Comparison of ENCODE assay signal across 8 mouse cellular contexts in genomic region chr17:35824402-35824801, GRCm38 (mm10). TPM values are rescaled to one million over a fixed set of nuclear protein-coding genes. Genes with fewer than 3 reads are reported as not detected.
DNase-seq lines count a peak whose midpoint lies in the region; ATAC-seq and TF ChIP-seq lines count a peak whose summit lies in the region.

No protein-coding gene starts in this region.

- no peaks in the 10 kb centered on the region for H3K9me3 ChIP-seq in neural tube, embryonic 13.5 days

- no peak overlapping the region for H3K27ac ChIP-seq in thymus, adult 2 months (ENCODE audit: control insufficient read depth, insufficient read depth, low read length)
- H3K27ac ChIP-seq in neural tube, embryonic 13.5 days (replicated peaks), result no peak overlapping the region

- peak overlapping the region; percentile 88 for H3K4me2 ChIP-seq in neural tube, embryonic 13.5 days

- peaks cover 32% of the 10 kb centered on the region for H3K4me1 ChIP-seq in thymus, adult 2 months (replicated peaks; ENCODE audit: control insufficient read depth, insufficient read depth, low read length)
- H3K4me1 ChIP-seq in neural tube, embryonic 13.5 days (replicated peaks), result peaks cover 35% of the 10 kb centered on the region

- peaks cover 8% of the 10 kb centered on the region; the same call in 1 of the 2 replicates for H3K27me3 ChIP-seq in thymus, adult 2 months (ENCODE audit: control insufficient read depth, insufficient read depth, low read length)
- peaks cover 15% of the 10 kb centered on the region for H3K27me3 ChIP-seq in neural tube, embryonic 13.5 days

- DNase-seq in cerebellum, adult 9-11 months, result peak; percentile 55
- DNase-seq in cerebellum, postnatal 4 days (ENCODE audit: low spot score in 2 of 2), result no peak
- DNase-seq in thymus, adult 2 months, result peak; percentile 18
- DNase-seq in thymus, postnatal 0 days (ENCODE audit: low spot score), result no peak
- peak; percentile 51 to 56 for DNase-seq in kidney, postnatal 4 days
- no peak for DNase-seq in layer of hippocampus, postnatal 14 days (ENCODE audit: low spot score in 2 of 2)
- DNase-seq in left cerebral cortex, postnatal 25 days (ENCODE audit: low spot score in 2 of 2), result no peak

- no peak for ATAC-seq in neural tube, embryonic 13.5 days (ENCODE audit: low read depth)

- intact Hi-C loops in left cerebral cortex, postnatal 25 days (cut with DNase I), result no loop called here

- H3K36me3 ChIP-seq in thymus, adult 2 months (ENCODE audit: control insufficient read depth, insufficient read depth, low read length), result no peaks in the 10 kb centered on the region
- peaks cover 42% of the 10 kb centered on the region for H3K36me3 ChIP-seq in neural tube, embryonic 13.5 days

- 84% methylated on average over 7 of the region's 7 CpGs for WGBS in thymus, adult 2 months
- 61% methylated on average over 7 of the region's 7 CpGs for WGBS in neural tube, embryonic 13.5 days

- no peak for TF ChIP-seq POLR2A in thymus, adult 2 months (IDR thresholded peaks at IDR 0.05; ENCODE audit: control insufficient read depth, extremely low read depth, insufficient read depth, low read length, poor library complexity)

- no peak overlapping the region for H3K4me3 ChIP-seq in thymus, adult 2 months (ENCODE audit: control insufficient read depth, insufficient read depth, low read length)
- peak overlapping the region; percentile 65 for H3K4me3 ChIP-seq in neural tube, embryonic 13.5 days

- TF ChIP-seq CTCF in thymus, adult 2 months (IDR thresholded peaks at IDR 0.05; ENCODE audit: borderline replicate concordance, control insufficient read depth, extremely low read depth, insufficient read depth, low read length, poor library complexity), result no peak

- H3K9ac ChIP-seq in neural tube, embryonic 13.5 days, result peak overlapping the region; percentile 80

RNA-seq across cellular contexts. Expression of gene Flot1, which starts 1.4 kb away (rescaled TPM):
- 62.4 and 70.4 TPM in 2 replicates for polyA plus RNA-seq in thymus, adult 2 months (2012; rRNA removed)
- polyA plus RNA-seq in thymus, postnatal 0 days (2015; fragmentation: Nextera tagmentation; extraction: Ambion mirVana), result 88.3 and 93.1 TPM in 2 replicates
- polyA plus RNA-seq in neural tube, embryonic 13.5 days (2015; fragmentation: Nextera tagmentation; extraction: Ambion mirVana), result 93.6 and 96.5 TPM in 2 replicates
- total RNA-seq in layer of hippocampus, postnatal 14 days (2021), result 100 to 1,000 TPM; 139 to 147 TPM
- 100 to 1,000 TPM; 120 to 137 TPM for total RNA-seq in left cerebral cortex, postnatal 25 days (2021)

RNA-seq across cellular contexts. Expression of gene Ier3, which starts 2.9 kb away (rescaled TPM):
- polyA plus RNA-seq in thymus, adult 2 months (2012; rRNA removed), result 6.2 and 6.4 TPM in 2 replicates
- 18.1 and 19.0 TPM in 2 replicates for polyA plus RNA-seq in thymus, postnatal 0 days (2015; fragmentation: Nextera tagmentation; extraction: Ambion mirVana)
- polyA plus RNA-seq in neural tube, embryonic 13.5 days (2015; fragmentation: Nextera tagmentation; extraction: Ambion mirVana), result 11.2 and 11.6 TPM in 2 replicates
- 1 to 10 TPM; 3.8 to 4.2 TPM for total RNA-seq in layer of hippocampus, postnatal 14 days (2021)
- total RNA-seq in left cerebral cortex, postnatal 25 days (2021), result 10 to 100 TPM; 11.2 to 12.5 TPM

RNA-seq across cellular contexts. Expression of gene Tubb5, which starts 13.7 kb away (rescaled TPM):
- 1,522 and 2,049 TPM in 2 replicates for polyA plus RNA-seq in thymus, adult 2 months (2012; rRNA removed)
- polyA plus RNA-seq in thymus, postnatal 0 days (2015; fragmentation: Nextera tagmentation; extraction: Ambion mirVana), result 942 and 997 TPM in 2 replicates
- polyA plus RNA-seq in neural tube, embryonic 13.5 days (2015; fragmentation: Nextera tagmentation; extraction: Ambion mirVana), result 1,686 and 1,692 TPM in 2 replicates
- 100 to 1,000 TPM; 615 to 684 TPM for total RNA-seq in layer of hippocampus, postnatal 14 days (2021)
- 100 to 1,000 TPM; 492 to 522 TPM for total RNA-seq in left cerebral cortex, postnatal 25 days (2021)

RNA-seq across cellular contexts. Expression of gene Mdc1, which starts 16.9 kb away (rescaled TPM):
- polyA plus RNA-seq in thymus, adult 2 months (2012; rRNA removed), result 17.4 and 22.4 TPM in 2 replicates
- 6.7 TPM in 2 replicates for polyA plus RNA-seq in thymus, postnatal 0 days (2015; fragmentation: Nextera tagmentation; extraction: Ambion mirVana)
- 7.2 and 9.6 TPM in 2 replicates for polyA plus RNA-seq in neural tube, embryonic 13.5 days (2015; fragmentation: Nextera tagmentation; extraction: Ambion mirVana)
- 10 to 100 TPM; 13.6 to 15.0 TPM for total RNA-seq in layer of hippocampus, postnatal 14 days (2021)
- total RNA-seq in left cerebral cortex, postnatal 25 days (2021), result 10 to 100 TPM in 1 of 2 experiments, 1 to 10 TPM in 1; 9.7 to 12.0 TPM

RNA-seq across cellular contexts. Expression of gene Nrm, which starts 36.7 kb away (rescaled TPM):
- 82.8 and 111 TPM in 2 replicates for polyA plus RNA-seq in thymus, adult 2 months (2012; rRNA removed)
- polyA plus RNA-seq in thymus, postnatal 0 days (2015; fragmentation: Nextera tagmentation; extraction: Ambion mirVana), result 53.7 and 59.1 TPM in 2 replicates
- polyA plus RNA-seq in neural tube, embryonic 13.5 days (2015; fragmentation: Nextera tagmentation; extraction: Ambion mirVana), result 28.2 and 29.0 TPM in 2 replicates
- 1 to 10 TPM; 3.9 to 4.7 TPM for total RNA-seq in layer of hippocampus, postnatal 14 days (2021)
- total RNA-seq in left cerebral cortex, postnatal 25 days (2021), result 1 to 10 TPM; 3.2 to 3.6 TPM

Comparison
In these comparisons a context has a peak if more than half of its experiments do, and no peak if none do; other contexts are left out.
1. DNase-seq: peak in cerebellum, adult 9-11 months (single experiment), thymus, adult 2 months (single experiment) and kidney, postnatal 4 days (2 of 2); none in cerebellum, postnatal 4 days (0 of 2), thymus, postnatal 0 days (single experiment), layer of hippocampus, postnatal 14 days (0 of 2) and left cerebral cortex, postnatal 25 days (0 of 2).